Mouse (Mus musculus) midbrain, postnatal 0 days (tissue): Measurements from ENCODE around the gene Robo1. TPM values are rescaled to one million over a fixed set of nuclear protein-coding genes. Genes with fewer than 3 reads are reported as not detected.

ENCODE experiments used
- ATAC-seq: fragments of 200-750 bp; cut with Nextera tagmentation; 2 replicates; pipeline ENCODE4 v1.8.0; 2017; ENCODE audit warnings: moderate number of reproducible peaks, mild to moderate bottlenecking, moderate TSS enrichment, moderate library complexity; ENCODE audit not compliant: low FRiP score
- DNase-seq: peaks from one replicate; pipeline ENCODE4 v3.0.0-alpha.2; 2015; ENCODE audit warnings: low spot score
- H3K27ac ChIP-seq: fragments of 300-500 bp; sonication (generic); 2 replicates; pipeline ENCODE4 v1.5.1; 2014; ENCODE audit warnings: low read depth, mild to moderate bottlenecking, low read length, mixed read lengths
- H3K27me3 ChIP-seq: fragments of 300-500 bp; sonication (generic); 2 replicates; pipeline ENCODE4 v1.6.1; 2014; ENCODE audit warnings: low read length, control low read depth, mixed read lengths; ENCODE audit not compliant: insufficient read depth
- H3K36me3 ChIP-seq: fragments of 300-500 bp; sonication (generic); 2 replicates; pipeline ENCODE4 v1.6.1; 2014; ENCODE audit warnings: low read length, control low read depth, mixed read lengths; ENCODE audit not compliant: insufficient read depth
- H3K4me1 ChIP-seq: fragments of 300-500 bp; sonication (generic); 2 replicates; pipeline ENCODE4 v1.6.1; 2014; ENCODE audit warnings: mild to moderate bottlenecking, control low read depth, antibody characterized with exemption, low read length, mixed read lengths; ENCODE audit not compliant: insufficient read depth
- H3K4me2 ChIP-seq: fragments of 300-500 bp; sonication (generic); 2 replicates; pipeline ENCODE4 v1.6.1; 2014; ENCODE audit warnings: low read depth, mild to moderate bottlenecking, low read length, mixed read lengths; ENCODE audit not compliant: poor library complexity, severe bottlenecking
- H3K4me3 ChIP-seq: fragments of 300-500 bp; sonication (generic); 2 replicates; pipeline ENCODE4 v1.5.1; 2014; ENCODE audit warnings: low read depth, mild to moderate bottlenecking, low read length, moderate library complexity
- H3K9ac ChIP-seq: fragments of 300-500 bp; sonication (generic); replicated peaks from 2 replicates; pipeline ENCODE4 v1.6.1; 2014; ENCODE audit warnings: mild to moderate bottlenecking, low read length, moderate library complexity, mixed read lengths; ENCODE audit not compliant: poor library complexity, severe bottlenecking
- H3K9me3 ChIP-seq: fragments of 300-500 bp; sonication (generic); 2 replicates; pipeline ENCODE4 v1.6.1; 2016; ENCODE audit warnings: low read length, control low read depth
- CTCF ChIP-seq: IDR thresholded peaks from 2 replicates; pipeline ENCODE4 v1.5.1; 2016; ENCODE audit warnings: antibody characterized with exemption, mild to moderate bottlenecking
- WGBS: fragments of 180-500 bp; shearing (Covaris S2); extraction: QIAGEN DNeasy Blood & Tissue Kit; methylation state at CpG from one replicate; pipeline ENCODE4 v1.1.7; 2014; 5-methylcytosine and 5-hydroxymethylcytosine counted together
- polyA plus RNA-seq: library from polyadenylated mRNA; unstranded; fragments of >200 nt; fragmentation: Nextera tagmentation; extraction: Ambion mirVana; gene quantifications from 2 replicates; pipeline ENCODE4 v1.2.1, GENCODE M21; 2015
- total RNA-seq: library from RNA; depleted of rRNA; stranded (reverse); fragments of >200 nt; gene quantifications from 2 replicates; pipeline ENCODE4 v1.2.3, GENCODE M21; 2014

Robo1 gene
- total and polyA plus RNA-seq, 2 experiments from 2014 or later = 31.4 to 96.1 TPM

- Histone ChIP-seq H3K27ac (no peak overlapping the region), H3K4me1 (no peaks in the 10 kb centered on the region), H3K9me3 (no peaks in the 10 kb centered on the region), H3K4me2 (no peak overlapping the region), H3K9ac (no peak overlapping the region), H3K4me3 (no peak overlapping the region), H3K27me3 (no peaks in the 10 kb centered on the region), H3K36me3 (no peaks in the 10 kb centered on the region)
- TF ChIP-seq CTCF = no peak
- DNase-seq (no peak), ATAC-seq (no peak)
- WGBS = 79% methylated on average over 9 of the region's 9 CpGs
These were observed 347.3 kb downstream of the Robo1 start for GRCm38 (mm10) chr16:72655411-72655810.

DNA sequence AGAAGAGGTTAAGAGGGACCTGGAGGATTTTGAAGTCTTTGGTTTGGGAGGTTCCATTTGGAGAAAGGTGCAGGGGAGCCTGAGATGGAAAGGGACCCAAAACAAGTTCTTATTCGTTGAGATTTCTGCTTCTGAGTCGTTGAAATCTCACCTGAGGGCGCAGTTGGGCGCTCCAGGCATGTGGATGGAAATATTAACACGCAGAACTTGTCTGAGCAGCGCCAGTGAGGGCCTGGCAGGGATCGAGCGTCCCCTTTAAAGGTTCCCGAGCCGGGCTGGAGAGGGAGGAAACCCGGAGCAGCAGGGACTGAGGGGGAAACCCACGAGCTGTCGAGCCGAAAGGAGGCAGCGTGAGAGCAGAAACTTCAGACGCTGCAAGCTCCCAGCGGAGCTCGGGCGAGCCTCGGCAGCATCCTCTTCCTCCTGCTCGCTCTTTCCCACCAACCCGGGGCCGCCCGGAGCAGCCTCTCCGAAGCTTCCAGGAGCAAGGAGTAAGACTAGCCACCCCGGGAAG is 354.8 kb downstream of the Robo1 start:
- Histone ChIP-seq H3K9ac (peak overlapping the region; percentile 42), H3K27me3 (no peaks in the 10 kb centered on the region), H3K4me1 (0 out of 2 replicates have a peak, but pooled peaks cover 3% of the 10 kb centered on the region), H3K27ac (peak overlapping the region; percentile 59), H3K4me3 (peak overlapping the region; percentile 63), H3K4me2 (peak overlapping the region; percentile 79), H3K9me3 (no peaks in the 10 kb centered on the region), H3K36me3 (no peaks in the 10 kb centered on the region)
- ATAC-seq (peak; percentile 86), DNase-seq (peak; percentile 84)
- under 1% methylated on average over 26 of the region's 26 CpGs for WGBS
- TF ChIP-seq CTCF = peak; percentile 56

DNA sequence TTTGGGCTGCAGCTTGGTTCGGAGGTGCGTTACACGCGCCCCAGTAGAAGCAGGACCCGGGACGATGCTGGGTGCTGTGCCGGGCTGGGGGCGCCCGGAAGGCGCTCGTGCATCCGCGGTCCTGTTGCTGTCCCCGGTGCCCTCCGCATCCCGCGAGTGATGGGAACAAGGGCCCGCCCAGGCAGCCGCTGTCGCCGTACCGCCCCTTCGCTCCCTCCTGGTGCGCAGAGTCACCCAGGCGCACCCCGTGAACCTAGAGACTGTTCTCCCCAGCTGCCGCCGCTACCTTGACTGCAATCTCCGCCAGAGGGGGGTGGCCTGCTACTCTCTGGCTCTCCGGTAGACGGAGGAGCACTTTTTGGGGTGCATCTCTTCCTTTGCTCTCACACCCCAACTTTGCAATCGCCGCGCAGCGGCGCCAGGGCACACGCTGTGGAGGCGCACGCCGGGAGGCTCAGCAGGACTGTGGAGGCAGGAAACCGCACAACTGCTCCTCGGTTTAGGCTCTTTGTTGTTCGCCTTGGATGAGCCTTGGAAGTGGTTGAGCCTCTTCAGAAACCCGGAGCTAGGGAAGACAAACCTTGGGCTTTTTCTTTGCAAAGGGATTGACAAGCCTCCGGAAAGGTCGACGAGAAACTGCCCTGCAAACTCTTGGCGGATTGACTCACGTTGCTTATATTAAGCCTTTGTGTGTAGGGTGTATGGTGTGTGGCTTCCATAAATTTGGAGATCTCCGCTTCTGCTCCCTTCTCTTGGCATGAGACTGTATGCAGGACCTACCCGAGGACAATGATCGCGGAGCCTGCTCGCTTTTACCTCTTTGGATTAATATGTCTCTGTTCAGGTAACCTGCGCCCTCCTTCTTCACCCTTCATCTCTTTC is 355.5 kb downstream of the Robo1 start:
- DNase-seq = peak; percentile 52
- Histone ChIP-seq H3K27me3 (no peaks in the 10 kb centered on the region), H3K4me2 (peak overlapping the region; percentile 79), H3K27ac (peak overlapping the region; percentile 59), H3K36me3 (no peaks in the 10 kb centered on the region), H3K4me3 (peak overlapping the region; percentile 63), H3K9ac (peak overlapping the region; percentile 42), H3K9me3 (no peaks in the 10 kb centered on the region), H3K4me1 (0 out of 2 replicates have a peak, but pooled peaks cover 3% of the 10 kb centered on the region)
- TF ChIP-seq CTCF = peak; percentile 60
- ATAC-seq = peak; percentile 66
- under 1% methylated on average over 54 of the region's 55 CpGs for WGBS

DNA sequence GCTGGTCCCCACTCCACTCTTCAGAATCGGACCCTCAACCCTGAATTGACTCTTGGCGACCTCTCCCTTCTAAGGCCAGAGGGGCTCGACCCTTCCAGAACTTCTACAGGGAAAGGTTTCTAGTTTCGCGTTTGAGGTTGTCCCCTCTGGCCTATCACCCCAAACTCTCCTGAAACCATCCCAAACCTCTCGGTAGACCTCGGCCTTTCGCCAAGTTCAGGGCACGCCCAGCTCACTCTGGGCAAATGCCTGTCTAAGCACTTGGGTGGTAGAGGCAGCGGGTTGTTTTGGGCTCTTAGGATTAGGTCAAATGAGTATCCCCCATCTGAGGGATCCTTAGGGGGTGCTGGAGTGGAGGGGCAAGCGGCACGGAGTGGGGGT is 356.1 kb downstream of the Robo1 start:
- 2% methylated on average over 12 of the region's 12 CpGs for WGBS
- Histone ChIP-seq H3K4me2 (peak overlapping the region; percentile 79), H3K9ac (peak overlapping the region; percentile 42), H3K9me3 (no peaks in the 10 kb centered on the region), H3K4me3 (peak overlapping the region; percentile 63), H3K27me3 (no peaks in the 10 kb centered on the region), H3K27ac (no peak overlapping the region), H3K4me1 (0 out of 2 replicates have a peak, but pooled peaks cover 3% of the 10 kb centered on the region), H3K36me3 (no peaks in the 10 kb centered on the region)
- no peak for TF ChIP-seq CTCF
- DNase-seq (no peak), ATAC-seq (peak; percentile 32; the same call in 1 of the 2 replicates)

DNA sequence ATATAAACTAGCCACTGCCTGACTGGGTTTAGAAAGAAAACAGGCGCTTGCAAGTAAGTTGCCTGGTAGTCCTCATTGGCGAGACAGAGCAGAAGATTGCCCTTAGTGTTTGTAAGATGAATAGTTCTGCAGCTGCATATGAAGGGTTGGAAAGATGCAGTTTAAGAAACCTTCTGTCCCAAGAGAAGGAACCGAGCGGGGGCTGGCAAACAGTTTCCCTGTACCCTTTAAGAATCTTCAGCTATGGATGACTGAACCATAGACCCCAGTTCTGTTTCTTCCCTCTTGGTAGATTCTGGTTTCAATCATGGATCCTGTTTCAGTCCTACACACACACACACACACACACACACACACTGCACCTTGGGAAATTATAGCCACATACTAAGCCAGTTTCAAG is 356.7 kb downstream of the Robo1 start:
- no peak for ATAC-seq
- Histone ChIP-seq H3K4me3 (peak overlapping the region; percentile 63), H3K27ac (no peak overlapping the region), H3K4me2 (peak overlapping the region; percentile 79), H3K27me3 (no peaks in the 10 kb centered on the region), H3K9ac (peak overlapping the region; percentile 42; the same call in 1 of the 2 replicates), H3K9me3 (no peaks in the 10 kb centered on the region), H3K36me3 (no peaks in the 10 kb centered on the region), H3K4me1 (0 out of 2 replicates have a peak, but pooled peaks cover 3% of the 10 kb centered on the region)
- WGBS = 13% methylated on average over 4 of the region's 4 CpGs
- no peak for TF ChIP-seq CTCF
- DNase-seq = no peak

DNA sequence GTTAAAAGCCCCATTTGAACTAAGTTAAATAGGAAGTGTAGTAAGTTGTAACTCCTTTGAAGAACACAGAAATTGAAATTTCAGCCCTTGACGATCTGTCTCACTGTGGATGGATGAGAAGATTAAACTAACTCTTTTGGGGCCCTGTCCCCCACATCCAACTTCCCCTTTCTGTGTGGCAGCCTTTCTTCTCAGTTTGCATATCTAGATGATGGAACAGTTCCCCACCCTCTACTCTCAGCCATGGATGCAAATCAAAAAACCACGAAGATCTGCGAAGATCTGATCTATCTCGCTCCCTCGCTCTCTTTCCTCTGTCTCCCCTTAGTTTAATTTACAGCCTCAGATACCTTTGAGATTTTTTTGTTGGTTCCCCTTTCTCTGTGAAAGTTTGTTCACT is 357.3 kb downstream of the Robo1 start:
- ATAC-seq (no peak), DNase-seq (no peak)
- 0 out of 2 replicates have a peak overlapping the region, but pooled peaks have one; percentile 5 for H3K9ac ChIP-seq
- 35% methylated on average over 5 of the region's 5 CpGs for WGBS
- H3K4me2 ChIP-seq = peak overlapping the region; percentile 79
- H3K27me3 ChIP-seq = no peaks in the 10 kb centered on the region
- H3K4me1 ChIP-seq = 0 out of 2 replicates have a peak, but pooled peaks cover 3% of the 10 kb centered on the region
- no peaks in the 10 kb centered on the region for H3K9me3 ChIP-seq
- H3K4me3 ChIP-seq = peak overlapping the region; percentile 63
- TF ChIP-seq CTCF = no peak
- no peak overlapping the region for H3K27ac ChIP-seq
- H3K36me3 ChIP-seq = no peaks in the 10 kb centered on the region
